Mouse (Mus musculus) embryonic facial prominence, embryonic 14.5 days (tissue): ENCODE results near the gene Fank1. TPM values are rescaled to one million over a fixed set of nuclear protein-coding genes. Genes with fewer than 3 reads are reported as not detected.
A peak's percentile ranks its signal among the peaks of the same experiment; 100 is the strongest.

Experiments used
- ATAC-seq: fragments of 200-750 bp; cut with Nextera tagmentation; 2 replicates; pipeline ENCODE4 v1.8.0; 2017; ENCODE audit warnings: low read depth, moderate number of reproducible peaks, moderate TSS enrichment
- DNase-seq: peaks from one replicate; pipeline ENCODE4 v3.0.0-alpha.2; 2015; ENCODE audit warnings: low spot score
- H3K27ac ChIP-seq: fragments of 300-500 bp; sonication (generic); replicated peaks from 2 replicates; pipeline ENCODE4 v1.5.1; 2014; ENCODE audit warnings: low read depth, mild to moderate bottlenecking, low read length, moderate library complexity
- H3K27me3 ChIP-seq: fragments of 300-500 bp; sonication (generic); replicated peaks from 2 replicates; pipeline ENCODE4 v1.6.1; 2014; ENCODE audit warnings: low read length; ENCODE audit not compliant: control insufficient read depth, insufficient read depth
- H3K36me3 ChIP-seq: fragments of 300-500 bp; sonication (generic); 2 replicates; pipeline ENCODE4 v1.6.1; 2014; ENCODE audit warnings: low read length, mixed read lengths; ENCODE audit not compliant: control insufficient read depth, insufficient read depth
- H3K4me1 ChIP-seq: fragments of 300-500 bp; sonication (generic); 2 replicates; pipeline ENCODE4 v1.6.1; 2014; ENCODE audit warnings: antibody characterized with exemption, low read length; ENCODE audit not compliant: control insufficient read depth, insufficient read depth
- H3K4me2 ChIP-seq: fragments of 300-500 bp; sonication (generic); 2 replicates; pipeline ENCODE4 v1.6.1; 2014; ENCODE audit warnings: low read depth, mild to moderate bottlenecking, low read length, moderate library complexity, mixed read lengths
- H3K4me3 ChIP-seq: fragments of 300-500 bp; sonication (generic); 2 replicates; pipeline ENCODE4 v1.5.1; 2014; ENCODE audit warnings: low read depth, mild to moderate bottlenecking, low read length
- H3K9ac ChIP-seq: fragments of 300-500 bp; sonication (generic); 2 replicates; pipeline ENCODE4 v1.6.1; 2014; ENCODE audit warnings: low read depth, mild to moderate bottlenecking, low read length, moderate library complexity, mixed read lengths
- H3K9me3 ChIP-seq: fragments of 300-500 bp; sonication (generic); 2 replicates; pipeline ENCODE4 v1.6.1; 2016; ENCODE audit warnings: low read length; ENCODE audit not compliant: control insufficient read depth
- whole genome bisulfite sequencing: fragments of 180-500 bp; shearing (Covaris S2); extraction: QIAGEN DNeasy Blood & Tissue Kit; methylation state at CpG from one replicate; pipeline ENCODE4 v1.1.7; 2014; 5-methylcytosine and 5-hydroxymethylcytosine counted together
- polyA plus RNA-seq: library from polyadenylated mRNA; unstranded; fragments of >200 nt; fragmentation: Nextera tagmentation; extraction: Ambion mirVana; gene quantifications from 2 replicates; pipeline ENCODE4 v1.2.1, GENCODE M21; 2014

The Fank1 gene
- polyA plus RNA-seq, 1 experiment from 2014 or later, result 3.0 TPM

DNA sequence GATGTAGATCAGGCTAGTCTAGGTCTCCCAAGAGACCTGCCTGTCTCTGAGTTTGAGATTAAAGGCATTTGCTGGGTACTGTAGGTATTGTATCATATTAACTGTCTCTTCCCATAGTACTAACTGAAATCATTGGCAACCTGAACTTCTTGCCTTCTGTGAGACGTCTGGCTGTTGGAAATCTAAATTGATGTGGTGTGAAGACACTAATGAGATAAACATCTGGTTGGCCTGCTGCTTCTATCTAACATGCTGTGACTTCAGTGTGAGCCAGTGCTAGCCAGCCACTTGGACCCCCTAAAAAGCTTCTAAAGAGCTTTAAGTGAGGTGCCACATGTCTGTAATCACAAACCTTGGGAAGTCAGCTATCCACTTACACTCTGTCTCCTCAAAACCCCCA, 16.1 kb downstream of the Fank1 start:
- Histone ChIP-seq H3K36me3 (no peaks in the 10 kb centered on the region), H3K9ac (no peak overlapping the region), H3K9me3 (no peaks in the 10 kb centered on the region), H3K4me1 (no peaks in the 10 kb centered on the region), H3K27me3 (no peaks in the 10 kb centered on the region), H3K27ac (no peak overlapping the region), H3K4me3 (no peak overlapping the region), H3K4me2 (no peak overlapping the region)
- ATAC-seq (no peak), DNase-seq (no peak)
- whole genome bisulfite sequencing, result 25% methylated on average over 1 of the region's 1 CpGs

DNA sequence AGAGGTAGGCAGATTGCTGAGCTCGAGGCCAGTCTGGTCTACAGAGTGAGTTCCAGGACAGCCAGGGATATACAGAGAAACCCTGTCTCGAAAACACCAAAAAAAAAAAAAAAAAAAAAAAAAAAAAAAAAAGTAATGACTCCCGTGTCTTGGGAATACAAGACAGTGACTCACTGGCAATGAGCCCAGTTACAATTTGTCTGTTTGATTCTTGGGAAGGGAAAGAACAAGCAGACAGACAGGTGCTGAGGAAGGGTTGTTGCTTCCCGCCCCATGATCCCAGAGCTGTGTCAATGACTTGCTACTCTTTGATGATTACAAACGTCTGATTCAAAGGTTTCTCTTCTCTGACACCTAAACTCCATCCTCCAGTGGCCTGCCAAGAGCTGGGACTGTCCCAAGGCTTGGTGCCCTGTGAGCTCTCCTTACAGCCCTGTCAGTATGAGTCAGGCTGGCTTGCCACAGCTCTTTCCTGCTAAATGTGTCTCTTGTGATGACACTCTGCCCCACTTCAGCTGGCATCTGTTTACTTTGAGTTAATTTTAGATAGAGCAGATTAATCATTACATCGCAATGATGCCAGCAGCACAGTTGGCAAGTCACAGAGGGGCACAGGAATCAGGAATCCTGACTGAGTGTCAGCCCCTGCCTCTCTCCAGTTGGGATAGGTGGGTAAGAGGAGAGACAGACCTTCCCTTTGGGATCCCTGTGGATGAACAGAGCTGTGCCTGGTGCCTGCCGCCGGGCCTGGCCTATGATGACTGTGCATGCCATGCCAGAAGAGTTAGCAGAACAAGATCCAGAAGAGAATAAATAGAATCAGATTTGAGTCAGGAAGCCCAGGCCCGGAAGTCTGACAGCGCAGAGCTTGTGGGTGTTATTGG, 16.8 kb downstream of the Fank1 start:
- Histone ChIP-seq H3K4me1 (no peaks in the 10 kb centered on the region), H3K4me2 (no peak overlapping the region), H3K27me3 (no peaks in the 10 kb centered on the region), H3K4me3 (no peak overlapping the region), H3K9me3 (no peaks in the 10 kb centered on the region), H3K9ac (no peak overlapping the region), H3K27ac (no peak overlapping the region), H3K36me3 (no peaks in the 10 kb centered on the region)
- ATAC-seq, result no peak
- 59% methylated on average over 10 of the region's 10 CpGs for WGBS
- peak; percentile 56 for DNase-seq

DNA sequence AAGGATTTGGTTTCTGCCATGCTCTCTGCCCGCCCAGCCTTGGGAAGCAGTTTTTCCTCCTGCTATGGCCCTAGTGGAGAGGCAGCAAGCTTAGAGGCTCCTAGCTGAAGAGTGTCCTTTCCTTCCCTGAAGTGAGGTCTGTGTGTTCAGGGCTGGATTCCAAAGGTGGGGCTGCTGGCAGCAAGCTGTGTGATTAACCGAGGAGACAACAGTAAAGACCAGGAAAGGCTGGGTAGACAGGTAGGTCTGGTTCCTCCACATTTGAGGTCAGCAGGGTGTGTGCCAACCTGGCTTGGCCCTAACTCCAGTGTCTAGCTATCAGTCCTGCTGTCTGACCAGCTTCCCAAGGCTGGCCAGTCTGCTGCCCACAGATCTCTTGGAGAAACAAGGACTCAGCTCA, 18.1 kb downstream of the Fank1 start:
- no peak for DNase-seq
- no peaks in the 10 kb centered on the region for H3K4me1 ChIP-seq
- peak; percentile 30; the same call in 1 of the 2 replicates for ATAC-seq

DNA sequence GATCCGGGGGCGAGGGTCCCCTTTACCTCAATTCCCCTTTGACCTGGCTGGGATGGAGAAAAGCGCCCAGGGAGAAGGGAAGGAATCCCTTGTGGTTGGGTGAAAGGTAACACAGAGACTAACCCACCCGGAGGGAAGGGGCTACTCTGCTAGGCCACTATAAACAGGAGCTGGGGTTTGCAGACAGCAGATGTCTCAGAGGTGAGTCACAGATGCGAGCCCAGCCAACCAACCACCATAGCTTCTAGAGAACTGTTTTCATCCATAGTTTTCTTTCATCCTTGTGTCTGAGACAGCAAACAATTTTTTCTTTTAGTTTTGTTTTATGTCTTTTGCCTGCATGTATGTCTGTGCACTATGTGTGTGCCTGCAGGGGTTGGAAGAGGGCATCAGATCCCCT, 23.3 kb downstream of the Fank1 start:
- Histone ChIP-seq H3K27ac (no peak overlapping the region), H3K4me2 (no peak overlapping the region), H3K9me3 (no peaks in the 10 kb centered on the region), H3K4me3 (no peak overlapping the region), H3K36me3 (no peaks in the 10 kb centered on the region), H3K27me3 (no peaks in the 10 kb centered on the region), H3K9ac (no peak overlapping the region), H3K4me1 (no peaks in the 10 kb centered on the region)
- 67% methylated on average over 5 of the region's 5 CpGs for WGBS
- ATAC-seq (no peak), DNase-seq (no peak)

More for the DNA sequence above, 18.1 kb downstream of the Fank1 start:
- WGBS, result 81% methylated on average over 2 of the region's 2 CpGs
- Histone ChIP-seq H3K4me3 (no peak overlapping the region), H3K27me3 (no peaks in the 10 kb centered on the region), H3K9ac (no peak overlapping the region), H3K4me2 (no peak overlapping the region), H3K36me3 (no peaks in the 10 kb centered on the region), H3K27ac (no peak overlapping the region), H3K9me3 (no peaks in the 10 kb centered on the region)

DNA sequence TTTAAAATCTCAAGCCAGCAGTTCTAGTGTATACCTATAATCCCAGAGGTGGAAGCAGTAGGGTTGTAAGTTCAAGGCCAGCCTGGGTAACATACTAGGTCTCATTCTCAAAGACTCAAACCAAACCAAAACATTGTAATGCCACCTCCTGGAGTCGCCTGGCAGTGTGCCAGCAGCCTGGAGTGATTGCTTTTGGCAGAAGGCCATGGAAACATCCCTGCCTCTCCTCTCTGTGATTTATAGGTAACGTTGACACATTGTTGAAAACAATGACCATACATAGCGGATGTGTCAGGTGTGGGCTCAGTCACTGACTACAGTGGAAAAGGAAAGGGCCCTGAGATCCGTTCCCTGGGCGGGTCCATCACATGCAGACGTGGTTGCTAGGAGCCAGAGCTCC, 25.2 kb downstream of the Fank1 start:
- H3K9ac ChIP-seq, result no peak overlapping the region
- no peak overlapping the region for H3K4me3 ChIP-seq
- no peaks in the 10 kb centered on the region for H3K4me1 ChIP-seq
- no peak overlapping the region for H3K27ac ChIP-seq
- no peaks in the 10 kb centered on the region for H3K9me3 ChIP-seq
- no peaks in the 10 kb centered on the region for H3K36me3 ChIP-seq
- DNase-seq (peak; percentile 46), ATAC-seq (no peak)
- H3K4me2 ChIP-seq, result no peak overlapping the region
- 61% methylated on average over 6 of the region's 6 CpGs for WGBS
- no peaks in the 10 kb centered on the region for H3K27me3 ChIP-seq

DNA sequence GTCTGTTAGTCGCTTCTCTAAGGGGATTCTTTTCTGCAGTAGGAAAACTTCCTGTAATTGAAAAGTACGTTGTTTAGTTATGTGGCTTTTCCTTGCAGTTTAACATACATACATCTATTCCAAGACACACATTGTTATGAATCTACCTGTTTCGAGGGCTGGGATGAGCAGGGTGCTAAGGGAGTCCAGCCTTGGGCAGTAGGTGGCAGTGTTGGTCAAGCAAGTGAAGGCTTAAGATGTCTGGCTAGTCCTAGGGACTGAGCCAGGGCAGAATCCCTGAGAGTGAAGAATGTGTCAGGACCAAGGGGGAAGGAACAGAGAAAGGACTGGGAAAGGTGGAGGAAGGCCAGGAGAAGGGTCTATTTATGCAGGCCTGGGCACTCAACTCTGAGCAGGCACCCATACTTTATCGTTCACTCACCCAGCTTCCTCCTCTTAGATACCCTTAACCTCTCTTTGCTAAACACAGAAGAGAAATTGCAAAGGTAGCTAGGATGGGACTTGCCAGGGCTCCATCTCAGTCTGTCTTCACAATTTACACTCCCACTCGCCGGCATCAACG, 29.0 kb downstream of the Fank1 start:
- 49% methylated on average over 7 of the region's 7 CpGs for WGBS
- no peak overlapping the region for H3K4me3 ChIP-seq
- ATAC-seq, result peak; percentile 85; the same call in 1 of the 2 replicates
- DNase-seq, result peak; percentile 75
- no peak overlapping the region for H3K27ac ChIP-seq
- H3K9ac ChIP-seq, result no peak overlapping the region
- no peaks in the 10 kb centered on the region for H3K27me3 ChIP-seq
- H3K36me3 ChIP-seq, result no peaks in the 10 kb centered on the region
- no peak overlapping the region for H3K4me2 ChIP-seq
- H3K9me3 ChIP-seq, result no peaks in the 10 kb centered on the region
- no peaks in the 10 kb centered on the region for H3K4me1 ChIP-seq

DNA sequence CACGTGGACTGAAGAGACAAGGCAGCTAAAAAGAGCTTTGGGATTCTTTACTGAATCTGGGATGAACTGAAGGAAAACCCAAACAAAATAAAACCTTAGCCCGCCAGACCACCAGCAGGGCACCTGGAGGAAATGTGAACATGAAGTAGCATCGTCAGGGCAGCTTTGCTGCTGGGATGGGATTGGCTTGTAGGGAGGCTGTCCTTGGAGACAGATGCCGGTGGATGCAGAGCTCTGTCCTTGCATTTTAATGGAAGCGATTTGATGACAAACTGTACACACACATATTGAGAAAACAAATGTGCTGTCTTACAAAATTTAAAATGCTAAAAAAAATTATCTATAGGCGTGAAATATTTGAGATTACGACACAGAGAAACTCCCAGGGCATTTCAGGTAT, 36.3 kb downstream of the Fank1 start:
- no peak for ATAC-seq
- H3K36me3 ChIP-seq, result no peaks in the 10 kb centered on the region
- H3K9ac ChIP-seq, result no peak overlapping the region
- H3K4me1 ChIP-seq, result no peaks in the 10 kb centered on the region
- H3K4me2 ChIP-seq, result no peak overlapping the region
- DNase-seq, result no peak
- H3K4me3 ChIP-seq, result no peak overlapping the region
- H3K9me3 ChIP-seq, result no peaks in the 10 kb centered on the region
- H3K27me3 ChIP-seq, result no peaks in the 10 kb centered on the region
- 67% methylated on average over 7 of the region's 7 CpGs for WGBS
- H3K27ac ChIP-seq, result no peak overlapping the region

DNA sequence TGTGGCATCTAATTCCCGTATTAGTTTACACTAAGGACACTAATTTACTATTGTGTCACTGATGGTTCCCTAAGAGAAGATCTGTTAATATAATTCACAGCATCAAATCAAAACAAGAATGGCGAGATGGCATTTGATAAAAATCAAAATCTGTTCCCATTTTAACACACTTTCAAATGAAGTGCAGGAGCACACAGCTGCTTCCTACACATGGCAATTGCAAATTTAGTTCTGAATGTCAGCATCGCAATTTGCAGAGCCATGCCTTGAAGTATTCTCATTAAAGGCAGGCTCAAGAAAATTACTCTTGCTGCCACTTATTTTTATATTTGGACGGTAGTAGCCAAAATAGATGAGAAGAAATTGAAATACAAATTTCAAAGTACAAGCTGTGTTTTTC, 36.7 kb downstream of the Fank1 start:
- Histone ChIP-seq H3K4me1 (no peaks in the 10 kb centered on the region), H3K4me3 (no peak overlapping the region), H3K9ac (no peak overlapping the region), H3K27me3 (no peaks in the 10 kb centered on the region), H3K4me2 (no peak overlapping the region), H3K9me3 (no peaks in the 10 kb centered on the region), H3K27ac (no peak overlapping the region), H3K36me3 (no peaks in the 10 kb centered on the region)
- ATAC-seq (no peak), DNase-seq (no peak)
- 73% methylated on average over 4 of the region's 4 CpGs for WGBS

DNA sequence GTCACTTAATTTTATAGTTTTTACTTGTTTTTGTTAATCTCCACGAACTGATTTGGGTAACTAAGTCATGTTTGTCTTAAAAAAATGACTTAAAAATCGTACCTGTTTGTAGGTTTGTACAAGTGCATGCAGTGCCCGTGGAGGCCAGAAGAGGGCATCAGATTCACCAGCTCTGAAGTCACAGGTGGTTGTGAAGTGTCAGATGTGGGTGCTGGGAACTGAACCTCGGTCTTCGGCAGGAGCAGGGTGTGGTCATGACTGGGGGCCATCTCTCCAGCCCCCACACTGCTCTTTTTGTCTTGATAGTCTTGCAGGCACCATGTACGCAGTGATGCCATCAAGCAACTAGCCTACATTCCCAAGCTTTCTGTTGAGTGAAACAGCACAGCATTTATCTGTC, 47.1 kb downstream of the Fank1 start:
- ATAC-seq (no peak), DNase-seq (no peak)
- Histone ChIP-seq H3K36me3 (no peaks in the 10 kb centered on the region), H3K4me1 (no peaks in the 10 kb centered on the region), H3K27ac (no peak overlapping the region), H3K9me3 (peaks cover 7% of the 10 kb centered on the region; the same call in 1 of the 2 replicates), H3K4me2 (no peak overlapping the region), H3K27me3 (no peaks in the 10 kb centered on the region), H3K4me3 (no peak overlapping the region), H3K9ac (no peak overlapping the region)
- 80% methylated on average over 6 of the region's 6 CpGs for WGBS
